Mouse (Mus musculus) right cerebral cortex, postnatal 14 days (tissue): ENCODE measurements around the gene Thap2.

Experiments
- DNase-seq: peaks from one replicate; pipeline ENCODE4 v3.0.0; 2022

Thap2 gene

DNA sequence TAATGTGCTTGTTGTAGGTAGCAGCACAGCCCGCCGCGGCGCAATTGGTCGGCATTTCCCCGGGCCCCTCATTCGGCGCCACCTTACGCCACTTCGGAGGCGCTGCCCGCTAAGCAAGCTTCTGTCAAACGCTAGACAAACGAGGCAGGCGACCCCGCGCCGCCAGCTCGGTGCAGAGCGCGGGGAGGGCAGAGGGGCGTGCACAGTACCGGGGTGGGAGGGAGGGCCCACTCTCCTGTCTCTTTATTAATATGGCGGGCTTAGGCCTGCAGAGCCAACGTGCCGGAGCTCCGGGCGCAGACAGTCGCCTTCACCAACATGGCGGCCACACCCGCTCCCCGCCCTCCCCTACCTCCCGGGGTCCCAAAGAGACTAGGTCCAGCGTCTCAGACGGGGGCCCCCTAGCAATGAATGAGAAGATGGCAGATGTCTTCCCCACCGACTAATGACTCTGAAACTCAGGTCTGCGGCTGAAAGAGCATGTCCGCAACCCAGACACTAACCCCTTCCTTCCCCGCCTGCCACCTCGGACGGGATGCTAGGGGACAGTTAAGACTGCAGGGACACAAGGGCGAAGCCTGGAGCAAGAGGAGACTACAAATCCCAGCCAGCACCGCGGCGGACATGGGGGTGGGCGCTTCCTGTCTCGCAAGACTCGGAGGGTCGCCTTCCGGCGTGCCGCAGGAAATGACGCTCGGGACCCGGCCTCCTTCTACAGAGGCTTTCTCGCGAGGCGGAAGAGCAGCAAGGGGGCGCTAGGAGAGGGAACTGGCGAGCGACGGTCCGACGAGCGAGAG lies at the start of gene Thap2, which contains the start of gene Zfc3h1:
Gene Thap2, minus strand, starts transcription at position 223 of the 797 bp plus-strand sequence.
Gene Zfc3h1, plus strand, starts transcription at position 739 of the 797 bp plus-strand sequence.
- peak; percentile 99 for DNase-seq

DNA sequence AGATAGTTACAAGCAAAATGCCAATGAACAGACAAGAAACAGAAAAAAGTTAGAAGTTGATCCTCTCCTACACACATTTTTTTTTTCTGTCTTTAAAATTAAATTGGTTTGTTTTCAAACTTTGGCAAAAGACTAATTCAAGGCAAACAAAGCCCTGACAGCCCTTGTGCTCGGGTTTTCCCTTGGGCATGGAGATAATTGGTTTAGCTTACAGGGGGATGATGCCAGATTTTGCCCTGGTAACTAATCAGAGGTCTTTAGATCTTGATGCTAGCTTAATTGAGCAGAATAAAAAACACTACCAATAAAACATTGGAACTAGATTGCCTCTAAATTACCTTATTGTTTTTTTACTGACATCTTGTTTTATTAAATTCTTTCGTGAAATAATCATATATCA lies 41.1 kb upstream of the Thap2 start:
- DNase-seq: no peak

DNA sequence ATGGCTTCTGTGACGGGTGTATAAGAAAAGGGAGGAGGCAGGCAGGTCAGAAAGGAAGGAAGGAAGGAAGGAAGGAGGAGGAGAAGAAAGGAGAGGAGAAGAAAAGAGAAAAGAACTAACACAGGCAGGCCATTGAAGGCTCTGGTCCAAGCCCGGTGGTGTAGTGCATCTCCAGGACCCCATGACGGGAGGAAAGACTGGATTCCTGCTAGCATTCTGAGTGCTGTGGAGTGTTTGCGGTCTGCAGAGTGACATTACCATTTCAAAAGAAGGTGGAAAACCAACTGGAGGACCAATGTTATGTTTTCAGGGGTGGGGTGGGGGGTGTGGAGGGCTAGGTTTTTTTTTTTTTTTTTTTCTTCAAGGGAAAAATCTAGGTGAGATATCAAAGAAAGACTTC lies 37.7 kb upstream of the Thap2 start:
- no peak for DNase-seq

- no peak for DNase-seq
Observed at GRCm38 (mm10) chr10:115414056-115414455, 29.8 kb upstream of the Thap2 start.

GRCm38 (mm10) chr10:115413496-115413895 lies 29.3 kb upstream of the Thap2 start:
- no peak for DNase-seq

DNA sequence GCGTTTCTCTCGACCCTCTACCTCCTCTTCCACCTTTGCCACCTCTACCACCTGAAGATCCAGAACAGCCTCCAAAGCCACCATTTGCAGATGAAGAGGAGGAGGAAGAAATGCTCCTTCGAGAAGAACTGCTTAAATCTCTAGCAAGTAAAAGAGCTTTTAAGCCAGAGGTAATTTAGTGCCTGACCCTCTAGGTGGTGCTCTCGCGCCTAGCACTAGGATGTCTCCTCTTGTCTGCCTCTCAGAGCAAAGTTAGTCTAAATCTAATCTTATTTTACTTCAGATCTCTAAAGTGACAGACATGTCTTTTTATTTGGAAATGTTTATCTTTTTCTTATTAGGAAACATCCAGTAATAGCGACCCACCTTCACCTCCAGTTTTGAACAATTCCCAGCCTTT lies 22.1 kb upstream of the Thap2 start:
- peak; percentile 65 for DNase-seq

DNA sequence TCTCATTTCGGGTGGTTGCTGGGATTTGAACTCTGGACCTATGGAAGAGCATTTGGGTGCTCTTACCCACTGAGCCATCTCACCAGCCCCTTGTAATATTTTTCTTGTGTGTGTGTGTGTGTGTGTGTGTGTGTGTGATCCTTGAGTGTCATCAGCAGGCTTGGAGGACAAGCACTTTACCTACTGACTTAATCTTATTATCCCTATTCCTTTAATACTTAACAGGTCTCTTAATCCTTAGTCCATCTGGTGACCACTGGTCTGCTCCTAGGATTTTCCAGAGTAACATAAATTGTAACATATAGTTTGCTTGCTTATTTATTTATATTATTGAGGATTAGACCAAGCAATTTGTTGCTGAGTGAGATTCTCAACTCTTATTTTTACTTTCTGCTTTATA lies 7.7 kb upstream of the Thap2 start:
- no peak for DNase-seq

GRCm38 (mm10) chr10:115391076-115391475 lies 6.8 kb upstream of the Thap2 start:
- DNase-seq: no peak

GRCm38 (mm10) chr10:115387891-115388290 lies 3.6 kb upstream of the Thap2 start:
- no peak for DNase-seq

DNA sequence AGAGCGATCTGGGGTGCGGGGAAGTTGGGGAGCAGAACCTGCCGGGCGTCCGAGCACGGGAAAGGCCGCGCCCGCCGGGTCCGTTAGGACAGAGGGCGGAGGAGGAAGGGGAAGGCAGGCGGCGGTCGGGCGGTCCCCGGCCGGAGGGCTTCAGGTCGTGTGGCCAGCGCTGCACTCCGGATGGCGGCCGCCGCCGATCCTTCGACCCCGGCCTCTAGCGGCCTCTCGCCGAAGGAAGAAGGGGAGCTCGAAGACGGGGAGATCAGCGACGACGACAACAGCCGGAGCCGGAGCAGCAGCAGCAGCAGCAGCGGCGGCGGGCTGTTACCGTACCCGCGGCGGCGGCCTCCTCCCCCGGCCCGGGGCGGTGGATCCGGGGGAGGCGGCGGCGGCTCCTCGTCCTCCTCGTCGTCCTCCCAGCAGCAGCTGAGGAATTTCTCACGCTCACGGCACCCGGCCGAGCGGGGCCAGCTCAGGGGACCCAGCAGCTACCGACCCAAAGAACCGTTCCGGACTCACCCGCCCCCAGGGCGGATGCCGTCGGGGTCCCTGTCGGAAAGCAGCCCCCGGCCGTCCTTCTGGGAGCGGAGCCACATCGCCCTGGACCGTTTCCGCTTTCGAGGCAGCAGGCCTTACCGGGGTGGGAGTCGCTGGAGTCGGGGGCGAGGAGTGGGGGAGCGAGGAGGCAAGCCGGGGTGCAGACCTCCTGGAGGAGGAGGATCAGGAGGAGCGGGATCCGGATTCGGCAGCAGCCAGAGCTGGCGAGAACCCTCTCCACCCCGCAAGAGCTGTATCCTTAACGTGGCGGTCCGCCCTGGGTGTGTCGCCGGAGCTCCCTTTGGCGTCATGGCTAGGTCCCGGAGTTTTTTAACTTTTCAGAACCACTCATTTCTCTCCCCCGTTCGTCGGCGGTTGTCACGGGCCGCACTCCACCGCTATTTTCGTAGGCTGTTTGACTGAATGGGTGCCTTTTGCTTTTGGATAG lies 1.1 kb upstream of the Thap2 start:
- peak; percentile 48 for DNase-seq

GRCm38 (mm10) chr10:115383644-115384220 lies 511 bp downstream of the Thap2 start:
- no peak for DNase-seq

DNA sequence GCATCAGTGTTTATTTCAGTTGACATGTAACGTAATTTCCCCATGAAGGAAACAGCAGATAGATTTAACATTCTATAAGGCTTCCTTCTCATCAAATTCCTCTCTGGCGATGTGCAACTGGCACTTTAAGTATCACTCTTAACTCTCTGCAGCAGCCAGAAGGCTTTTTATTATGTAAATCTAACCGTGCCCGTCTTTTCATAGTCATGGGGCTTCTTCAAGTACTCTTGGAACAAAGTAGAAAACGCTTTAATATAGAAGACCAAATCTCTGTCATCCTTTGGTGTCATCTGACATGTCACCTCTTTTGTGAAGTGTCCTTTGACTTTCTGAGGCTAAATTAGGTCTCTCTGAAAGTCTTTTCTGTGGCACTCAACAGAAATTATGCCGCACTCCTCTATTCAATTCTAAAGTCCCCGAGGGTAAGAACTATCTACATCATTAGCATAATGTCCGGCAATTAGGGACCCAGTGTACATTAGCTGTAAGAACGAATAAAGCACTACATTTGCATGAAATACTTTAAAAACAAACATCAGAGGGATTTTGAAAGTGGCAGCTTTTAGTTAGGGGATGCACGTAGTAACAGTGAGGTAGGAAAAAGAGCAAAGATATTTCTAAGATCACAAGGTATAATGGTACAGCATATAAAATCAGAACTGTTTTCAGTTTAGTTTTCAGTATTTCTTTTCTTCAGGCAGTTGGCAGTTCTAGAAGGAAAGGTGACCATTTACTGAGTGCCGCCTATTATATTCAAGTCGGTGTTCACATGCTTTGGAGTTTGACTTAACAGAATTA lies 1.2 kb downstream of the Thap2 start:
- DNase-seq: no peak

DNA sequence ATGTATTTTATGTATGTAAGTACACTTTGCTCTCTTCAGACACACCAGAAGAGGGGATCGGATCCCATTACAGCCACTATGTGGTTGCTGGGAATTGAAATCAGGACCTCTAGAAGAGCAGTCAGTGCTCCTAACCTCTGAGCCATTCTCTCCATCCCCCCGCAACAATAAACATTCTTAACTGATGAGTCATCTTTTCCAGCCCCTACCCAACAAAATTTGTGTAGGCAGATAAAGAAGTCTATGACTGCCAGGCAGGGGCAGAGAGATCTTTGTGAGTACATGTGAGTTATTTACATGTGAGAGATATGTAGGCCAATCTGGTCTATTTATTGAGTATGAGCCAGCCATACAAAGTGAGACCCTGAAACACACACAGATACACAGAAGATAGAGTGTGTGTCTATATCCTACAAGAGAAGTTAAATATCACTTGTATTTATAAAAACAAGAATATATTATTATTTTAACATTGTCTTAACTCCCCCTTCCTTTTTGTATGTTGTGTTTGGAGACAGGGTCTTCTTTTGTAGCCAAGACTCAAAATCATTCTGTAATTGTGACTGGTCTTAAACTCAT lies 2.6 kb downstream of the Thap2 start:
- DNase-seq: no peak

- no peak for DNase-seq
Observed at GRCm38 (mm10) chr10:115363151-115363550, 21.1 kb downstream of the Thap2 start.

- no peak for DNase-seq
Observed at GRCm38 (mm10) chr10:115362623-115362964, 21.6 kb downstream of the Thap2 start.

- DNase-seq: peak; percentile 98
Observed at GRCm38 (mm10) chr10:115361840-115362622, 22.2 kb downstream of the Thap2 start, which contains the start of gene Tmem19. Gene Tmem19, minus strand, starts transcription at chr10:115362501.

GRCm38 (mm10) chr10:115359066-115359465 lies 25.2 kb downstream of the Thap2 start:
- DNase-seq: no peak

GRCm38 (mm10) chr10:115358216-115358919 lies 25.9 kb downstream of the Thap2 start:
- DNase-seq: no peak

GRCm38 (mm10) chr10:115356106-115356505 lies 28.1 kb downstream of the Thap2 start:
- no peak for DNase-seq

DNA sequence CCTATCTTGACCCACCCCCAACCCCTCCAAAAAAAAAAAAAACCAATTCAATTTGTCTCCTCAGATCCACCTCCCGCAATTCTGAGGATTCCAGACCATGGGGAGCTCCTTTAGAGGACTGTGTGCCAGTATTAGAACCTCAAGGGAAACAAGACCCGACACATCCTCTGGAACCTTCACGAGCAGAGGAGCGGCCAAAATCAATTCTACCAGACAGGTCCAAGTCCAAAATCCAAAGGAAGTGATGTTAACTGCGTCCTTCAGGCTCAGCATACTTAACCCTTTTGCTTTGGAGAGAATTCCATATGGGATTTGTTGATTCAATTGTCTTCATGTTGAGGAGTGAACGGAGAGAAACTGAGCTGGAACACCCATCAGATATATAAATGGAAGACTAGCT lies 29.2 kb downstream of the Thap2 start:
- no peak for DNase-seq

GRCm38 (mm10) chr10:115354553-115354952 lies 29.7 kb downstream of the Thap2 start:
- DNase-seq: no peak
